Mouse (Mus musculus) ES-E14 (cell line): Measurements from ENCODE around the gene Fbxo11.

Experiments
- CHD2 ChIP-seq: IDR thresholded peaks from 2 replicates; pipeline ENCODE4 v1.6.1; 2014; ENCODE audit warnings: mild to moderate bottlenecking, low read depth, low read length, inconsistent platforms
- HCFC1 ChIP-seq: IDR thresholded peaks from 2 replicates; pipeline ENCODE4 v1.6.1; 2012; ENCODE audit warnings: low read length, inconsistent platforms, borderline replicate concordance; ENCODE audit not compliant: insufficient read depth
- MAFK ChIP-seq: IDR thresholded peaks from 2 replicates; pipeline ENCODE4 v1.6.1; 2014; ENCODE audit warnings: mild to moderate bottlenecking, low read depth, low read length, inconsistent platforms; ENCODE audit not compliant: insufficient read depth
- ZC3H11A ChIP-seq: IDR thresholded peaks from 2 replicates; pipeline ENCODE4 v1.6.1; 2012; ENCODE audit warnings: low read depth, mild to moderate bottlenecking, inconsistent platforms, low read length, borderline replicate concordance
- ZNF384 ChIP-seq: IDR thresholded peaks from 2 replicates; pipeline ENCODE4 v1.6.1; 2012; ENCODE audit warnings: low read depth, low read length, inconsistent platforms

- TF ChIP-seq MAFK (no peak), ZNF384 (no peak), ZC3H11A (no peak), HCFC1 (no peak), CHD2 (no peak)
These were observed 2.1 kb downstream of the Fbxo11 start for GRCm38 (mm10) chr17:88062860-88063580.
